Mouse (Mus musculus): ENCODE measurements around the gene Gm8369. TPM values are rescaled to one million over a fixed set of nuclear protein-coding genes. Genes with fewer than 3 reads are reported as not detected.
"Not testable (repeated sequence)": the region's sequence is repeated elsewhere in the genome, so short reads cannot be mapped to it uniquely, and the experiment has no call there.

Gm8369 gene
- polyA plus RNA-seq, 1 experiment from 2014 or later = not detected

GRCm38 (mm10) chr19:11533888-11534445, 48.2 kb downstream of the Gm8369 start:
- Histone ChIP-seq H3K9me3 (ENCODE audit: control insufficient read depth, low read length) (no peaks in the 10 kb centered on the region), H3K4me2 (ENCODE audit: low read length) (no peak overlapping the region), H3K4me1 (replicated peaks; ENCODE audit: control insufficient read depth, insufficient read depth, low read length) (no peaks in the 10 kb centered on the region), H3K9ac (replicated peaks; ENCODE audit: low read depth, low read length) (no peak overlapping the region), H3K27ac (ENCODE audit: low read length) (no peak overlapping the region), H3K27me3 (replicated peaks; ENCODE audit: control insufficient read depth, insufficient read depth, low read length) (no peaks in the 10 kb centered on the region), H3K4me3 (replicated peaks; ENCODE audit: low read length) (no peak overlapping the region), H3K36me3 (ENCODE audit: control insufficient read depth, insufficient read depth) (no peaks in the 10 kb centered on the region)
- WGBS = 73% methylated on average over 2 of the region's 2 CpGs
- no peak for ATAC-seq

DNA sequence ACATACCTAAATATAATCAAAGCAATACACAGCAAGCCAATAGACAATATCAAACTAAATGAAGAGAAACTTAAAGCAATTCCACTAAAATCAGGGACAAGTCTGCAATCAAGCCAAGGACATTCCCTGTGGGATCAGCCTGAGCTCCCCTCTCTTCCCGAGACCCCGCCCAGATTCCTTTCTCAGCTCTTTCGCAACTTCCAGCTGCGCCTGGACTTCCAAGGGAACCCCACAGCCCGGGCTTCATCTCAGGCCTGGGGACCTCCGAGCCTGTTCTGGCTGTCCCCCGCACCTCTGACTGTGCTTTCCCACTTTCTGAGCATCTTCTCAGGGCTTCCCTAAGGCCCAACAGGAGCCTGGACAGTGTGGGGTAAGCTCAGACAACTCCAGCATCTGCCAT, 50.9 kb downstream of the Gm8369 start, which contains the start of gene Ms4a4d:
Gene Ms4a4d (plus strand): TSS at position 209 of the 400 bp plus-strand sequence.
- no peaks in the 10 kb centered on the region for H3K9me3 ChIP-seq (ENCODE audit: control insufficient read depth, low read length)
- no peaks in the 10 kb centered on the region for H3K36me3 ChIP-seq (ENCODE audit: control insufficient read depth, insufficient read depth)
- WGBS = 16% methylated on average over 7 of the region's 7 CpGs
- H3K27ac ChIP-seq (ENCODE audit: low read length) = no peak within 1 kb of the TSS
- H3K4me1 ChIP-seq (replicated peaks; ENCODE audit: control insufficient read depth, insufficient read depth, low read length) = no peaks in the 10 kb centered on the region
- no peak for ATAC-seq
- no peak within 1 kb of the TSS for H3K4me2 ChIP-seq (ENCODE audit: low read length)
- H3K9ac ChIP-seq (replicated peaks; ENCODE audit: low read depth, low read length) = no peak within 1 kb of the TSS
- H3K4me3 ChIP-seq (replicated peaks; ENCODE audit: low read length) = no peak within 1 kb of the TSS
- H3K27me3 ChIP-seq (replicated peaks; ENCODE audit: control insufficient read depth, insufficient read depth, low read length) = no peaks in the 10 kb centered on the region

- 18% methylated on average over 2 of the region's 2 CpGs for WGBS
- Histone ChIP-seq H3K9me3 (ENCODE audit: control insufficient read depth, low read length) (no peaks in the 10 kb centered on the region), H3K36me3 (ENCODE audit: control insufficient read depth, insufficient read depth) (no peaks in the 10 kb centered on the region), H3K4me3 (replicated peaks; ENCODE audit: low read length) (no peak overlapping the region), H3K4me2 (ENCODE audit: low read length) (no peak overlapping the region), H3K4me1 (replicated peaks; ENCODE audit: control insufficient read depth, insufficient read depth, low read length) (no peaks in the 10 kb centered on the region), H3K27me3 (replicated peaks; ENCODE audit: control insufficient read depth, insufficient read depth, low read length) (no peaks in the 10 kb centered on the region), H3K27ac (ENCODE audit: low read length) (no peak overlapping the region), H3K9ac (replicated peaks; ENCODE audit: low read depth, low read length) (no peak overlapping the region)
- no peak for ATAC-seq
Measured at GRCm38 (mm10) chr19:11537336-11537735, 51.6 kb downstream of the Gm8369 start.

GRCm38 (mm10) chr19:11540166-11540821, 54.6 kb downstream of the Gm8369 start:
- 90% methylated on average over 1 of the region's 1 CpGs for WGBS
- not testable (repeated sequence) for H3K27me3 ChIP-seq (replicated peaks; ENCODE audit: control insufficient read depth, insufficient read depth, low read length); H3K9me3 ChIP-seq (ENCODE audit: control insufficient read depth, low read length); H3K4me2 ChIP-seq (ENCODE audit: low read length); H3K4me1 ChIP-seq (replicated peaks; ENCODE audit: control insufficient read depth, insufficient read depth, low read length); H3K36me3 ChIP-seq (ENCODE audit: control insufficient read depth, insufficient read depth); ATAC-seq; H3K27ac ChIP-seq (ENCODE audit: low read length); H3K9ac ChIP-seq (replicated peaks; ENCODE audit: low read depth, low read length); H3K4me3 ChIP-seq (replicated peaks; ENCODE audit: low read length)

DNA sequence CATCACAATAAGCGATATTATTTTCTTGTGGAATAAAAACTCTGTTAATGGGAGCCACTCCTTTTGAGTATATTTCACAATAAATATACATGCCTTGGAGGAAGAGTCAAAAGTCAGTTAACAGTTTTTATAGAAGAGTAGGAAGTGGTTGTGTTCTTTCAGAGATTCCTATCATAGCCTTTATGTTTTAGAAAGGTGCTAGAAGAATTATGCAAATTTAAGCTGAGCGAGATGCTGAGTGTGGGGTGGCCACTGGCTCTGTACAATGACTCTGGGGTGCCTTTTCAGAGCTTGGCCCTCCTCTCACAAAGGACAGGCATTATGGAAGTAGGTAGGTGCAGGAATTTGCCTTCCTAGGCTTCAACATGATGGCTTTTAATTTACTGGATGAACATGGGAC, 58.6 kb downstream of the Gm8369 start:
- not testable (repeated sequence) for H3K27ac ChIP-seq (ENCODE audit: low read length); H3K4me1 ChIP-seq (replicated peaks; ENCODE audit: control insufficient read depth, insufficient read depth, low read length); H3K9ac ChIP-seq (replicated peaks; ENCODE audit: low read depth, low read length); ATAC-seq; H3K27me3 ChIP-seq (replicated peaks; ENCODE audit: control insufficient read depth, insufficient read depth, low read length); H3K4me3 ChIP-seq (replicated peaks; ENCODE audit: low read length); H3K9me3 ChIP-seq (ENCODE audit: control insufficient read depth, low read length); H3K36me3 ChIP-seq (ENCODE audit: control insufficient read depth, insufficient read depth); H3K4me2 ChIP-seq (ENCODE audit: low read length)
- WGBS = 81% methylated on average over 2 of the region's 2 CpGs

GRCm38 (mm10) chr19:11547911-11548310, 62.2 kb downstream of the Gm8369 start:
- H3K9me3 ChIP-seq (ENCODE audit: control insufficient read depth, low read length) = no peaks in the 10 kb centered on the region
- ATAC-seq = no peak
- H3K27me3 ChIP-seq (replicated peaks; ENCODE audit: control insufficient read depth, insufficient read depth, low read length) = no peaks in the 10 kb centered on the region

DNA sequence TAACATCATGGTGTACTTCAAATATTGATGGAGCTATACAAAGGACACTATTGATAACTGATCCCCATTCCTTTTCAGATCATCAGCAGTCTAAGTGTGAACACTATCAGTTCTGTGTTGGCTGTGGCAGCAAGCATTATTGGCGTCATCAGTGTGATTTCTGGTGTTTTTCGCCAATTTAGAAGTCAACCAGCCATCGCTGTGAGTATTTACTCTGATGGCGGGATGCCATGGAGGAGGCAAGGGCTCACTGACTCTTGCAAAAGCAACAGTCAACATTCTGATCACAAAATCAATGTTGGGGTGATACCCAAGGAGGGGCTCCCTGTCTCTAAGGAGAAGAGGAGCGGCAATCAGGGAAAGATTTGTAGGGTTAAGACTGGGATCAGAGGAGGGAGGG, 69.0 kb downstream of the Gm8369 start:
- no peak overlapping the region for H3K27ac ChIP-seq (ENCODE audit: low read length)
- 87% methylated on average over 5 of the region's 5 CpGs for WGBS
- H3K4me3 ChIP-seq (replicated peaks; ENCODE audit: low read length) = no peak overlapping the region
- no peaks in the 10 kb centered on the region for H3K9me3 ChIP-seq (ENCODE audit: control insufficient read depth, low read length)
- H3K9ac ChIP-seq (replicated peaks; ENCODE audit: low read depth, low read length) = no peak overlapping the region
- ATAC-seq = no peak
- H3K4me1 ChIP-seq (replicated peaks; ENCODE audit: control insufficient read depth, insufficient read depth, low read length) = no peaks in the 10 kb centered on the region
- H3K4me2 ChIP-seq (ENCODE audit: low read length) = no peak overlapping the region
- H3K36me3 ChIP-seq (ENCODE audit: control insufficient read depth, insufficient read depth) = no peaks in the 10 kb centered on the region
- H3K27me3 ChIP-seq (replicated peaks; ENCODE audit: control insufficient read depth, insufficient read depth, low read length) = no peaks in the 10 kb centered on the region

More at GRCm38 (mm10) chr19:11547911-11548310, 62.2 kb downstream of the Gm8369 start:
- Histone ChIP-seq H3K4me2 (ENCODE audit: low read length) (no peak overlapping the region), H3K36me3 (ENCODE audit: control insufficient read depth, insufficient read depth) (no peaks in the 10 kb centered on the region), H3K9ac (replicated peaks; ENCODE audit: low read depth, low read length) (no peak overlapping the region), H3K27ac (ENCODE audit: low read length) (no peak overlapping the region), H3K4me1 (replicated peaks; ENCODE audit: control insufficient read depth, insufficient read depth, low read length) (no peaks in the 10 kb centered on the region), H3K4me3 (replicated peaks; ENCODE audit: low read length) (no peak overlapping the region)

DNA sequence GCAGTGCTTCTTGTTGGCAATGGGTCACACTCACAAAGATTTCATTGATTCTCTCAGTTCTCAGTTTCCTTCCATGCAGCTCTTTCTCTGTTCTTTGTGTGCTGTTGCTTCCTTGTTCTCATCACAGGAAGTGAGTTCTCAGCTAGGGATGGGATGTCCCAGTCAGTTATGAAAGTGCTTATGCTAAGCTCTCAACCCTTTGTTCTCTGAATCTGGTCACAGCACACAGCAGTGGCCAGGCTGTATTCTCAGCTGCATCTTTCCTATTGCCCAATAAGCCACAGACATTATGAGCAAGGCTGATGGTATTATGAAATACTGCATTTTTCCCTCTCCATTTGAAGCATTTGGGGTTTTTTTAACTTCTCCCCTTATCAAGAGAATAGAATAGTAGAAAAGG, 73.8 kb downstream of the Gm8369 start:
- not testable (repeated sequence) for H3K36me3 ChIP-seq (ENCODE audit: control insufficient read depth, insufficient read depth); H3K9me3 ChIP-seq (ENCODE audit: control insufficient read depth, low read length); H3K4me3 ChIP-seq (replicated peaks; ENCODE audit: low read length); H3K4me1 ChIP-seq (replicated peaks; ENCODE audit: control insufficient read depth, insufficient read depth, low read length); H3K27ac ChIP-seq (ENCODE audit: low read length); H3K27me3 ChIP-seq (replicated peaks; ENCODE audit: control insufficient read depth, insufficient read depth, low read length); H3K9ac ChIP-seq (replicated peaks; ENCODE audit: low read depth, low read length); ATAC-seq; H3K4me2 ChIP-seq (ENCODE audit: low read length)

All from forebrain, embryonic 16.5 days (tissue).